Mouse (Mus musculus): Measurements from ENCODE around the gene Zfp740. TPM values are rescaled to one million over a fixed set of nuclear protein-coding genes. Genes with fewer than 3 reads are reported as not detected.

Zfp740 gene
- polyA plus RNA-seq, 1 experiment from 2014 or later, result 67.0 TPM

DNA sequence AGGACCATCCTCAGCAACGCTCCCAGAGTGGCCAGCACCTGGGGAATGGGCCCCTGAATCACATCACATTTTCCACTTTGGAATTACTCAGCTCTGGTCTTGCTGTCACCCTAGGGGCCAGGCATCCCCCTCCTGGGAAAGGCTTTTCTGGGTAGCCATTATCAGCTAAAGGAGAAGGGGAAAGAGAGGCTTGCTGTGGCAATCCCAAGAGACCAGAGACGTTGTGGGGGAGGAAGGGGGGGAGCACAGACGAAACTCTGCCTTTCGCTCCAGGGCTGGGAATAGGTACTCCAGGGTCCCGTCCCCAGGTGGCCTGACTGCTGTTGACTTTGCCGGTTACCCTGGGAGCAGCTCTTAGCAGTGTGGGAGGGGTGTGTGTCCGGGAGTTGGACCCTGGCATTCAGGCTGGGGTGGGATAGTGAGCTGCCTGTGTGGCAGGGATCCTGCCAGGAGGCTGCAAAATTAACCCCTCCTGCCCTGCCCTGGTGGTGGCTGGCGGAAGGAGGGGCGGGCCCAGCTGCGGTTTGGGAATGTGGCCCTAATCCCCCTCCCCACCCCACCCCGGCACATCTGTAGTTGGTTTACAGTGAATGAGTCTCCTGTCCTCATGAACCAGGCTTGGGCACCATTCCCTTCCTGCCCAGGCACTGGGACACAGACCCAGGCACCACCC lies 55.7 kb downstream of the Zfp740 start:
- H3K4me3 ChIP-seq (ENCODE audit: low read length), result 0 out of 2 replicates have a peak overlapping the region, but pooled peaks have one; percentile 1

DNA sequence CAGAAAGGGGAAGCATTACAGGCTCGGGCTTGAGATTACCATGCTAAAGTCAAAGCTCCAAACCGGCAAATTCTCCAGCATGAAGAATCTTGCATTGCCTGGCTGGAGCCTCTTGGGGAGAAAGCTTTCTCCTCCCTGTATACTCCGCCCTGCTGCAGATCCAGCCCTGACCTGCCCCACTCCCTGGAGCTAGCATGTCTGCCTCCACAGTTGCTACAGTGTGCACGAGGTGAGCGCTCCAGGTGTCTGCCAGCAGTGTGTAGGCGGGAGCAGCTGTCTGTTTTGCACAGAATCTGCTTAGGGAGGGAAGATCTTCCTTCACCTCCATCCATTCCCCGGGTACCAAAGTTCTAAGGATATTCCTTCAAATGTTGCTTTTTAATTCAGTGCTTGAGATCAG lies 59.5 kb downstream of the Zfp740 start:
- Histone ChIP-seq H3K9ac (ENCODE audit: low read length) (no peak overlapping the region), H3K9me3 (ENCODE audit: control insufficient read depth, low read length) (no peaks in the 10 kb centered on the region), H3K4me1 (replicated peaks; ENCODE audit: control insufficient read depth, insufficient read depth, low read length) (peaks cover 21% of the 10 kb centered on the region), H3K36me3 (ENCODE audit: control insufficient read depth, insufficient read depth, low read length) (no peaks in the 10 kb centered on the region), H3K4me3 (ENCODE audit: low read length) (no peak overlapping the region), H3K4me2 (ENCODE audit: low read depth, low read length) (no peak overlapping the region), H3K27me3 (ENCODE audit: control insufficient read depth, insufficient read depth, low read depth, low read length) (no peaks in the 10 kb centered on the region), H3K27ac (ENCODE audit: low read length) (no peak overlapping the region)
- 46% methylated on average over 7 of the region's 7 CpGs for WGBS
- no peak for ATAC-seq (ENCODE audit: low read depth)

More for the DNA sequence above, 55.7 kb downstream of the Zfp740 start:
- Histone ChIP-seq H3K4me1 (replicated peaks; ENCODE audit: control insufficient read depth, insufficient read depth, low read length) (peaks cover 38% of the 10 kb centered on the region), H3K9me3 (ENCODE audit: control insufficient read depth, low read length) (no peaks in the 10 kb centered on the region), H3K27ac (ENCODE audit: low read length) (peak overlapping the region; percentile 91), H3K27me3 (ENCODE audit: control insufficient read depth, insufficient read depth, low read depth, low read length) (no peaks in the 10 kb centered on the region), H3K4me2 (ENCODE audit: low read depth, low read length) (peak overlapping the region; percentile 74; the same call in 1 of the 2 replicates), H3K36me3 (ENCODE audit: control insufficient read depth, insufficient read depth, low read length) (no peaks in the 10 kb centered on the region), H3K9ac (ENCODE audit: low read length) (peak overlapping the region; percentile 47; the same call in 1 of the 2 replicates)
- ATAC-seq (ENCODE audit: low read depth), result peak; percentile 26
- 25% methylated on average over 11 of the region's 11 CpGs for WGBS

DNA sequence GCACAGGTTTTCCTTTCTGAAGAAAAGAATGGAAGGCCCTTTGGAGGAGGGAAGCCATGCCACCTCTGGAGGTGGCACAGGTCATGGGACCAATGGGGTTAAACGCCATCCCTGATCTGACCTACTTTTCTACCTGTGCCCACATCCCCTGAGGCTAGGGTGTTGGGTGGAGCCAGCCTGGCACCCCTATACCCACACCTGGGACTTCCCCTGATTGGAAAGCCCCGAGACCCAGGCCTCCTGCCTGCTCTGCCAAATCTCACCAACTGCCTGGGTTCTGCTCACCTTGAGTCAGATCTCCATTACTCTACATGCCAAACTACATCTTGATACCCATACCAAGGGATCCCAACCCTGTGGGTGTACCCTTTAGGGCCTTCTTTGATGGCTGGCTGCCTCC lies 60.0 kb downstream of the Zfp740 start:
- no peak overlapping the region for H3K4me3 ChIP-seq (ENCODE audit: low read length)
- ATAC-seq (ENCODE audit: low read depth), result no peak
- no peak overlapping the region for H3K27ac ChIP-seq (ENCODE audit: low read length)
- no peaks in the 10 kb centered on the region for H3K36me3 ChIP-seq (ENCODE audit: control insufficient read depth, insufficient read depth, low read length)
- H3K27me3 ChIP-seq (ENCODE audit: control insufficient read depth, insufficient read depth, low read depth, low read length), result no peaks in the 10 kb centered on the region
- peaks cover 16% of the 10 kb centered on the region for H3K4me1 ChIP-seq (replicated peaks; ENCODE audit: control insufficient read depth, insufficient read depth, low read length)
- H3K9ac ChIP-seq (ENCODE audit: low read length), result no peak overlapping the region
- H3K9me3 ChIP-seq (ENCODE audit: control insufficient read depth, low read length), result no peaks in the 10 kb centered on the region
- WGBS, result 60% methylated on average over 2 of the region's 2 CpGs
- no peak overlapping the region for H3K4me2 ChIP-seq (ENCODE audit: low read depth, low read length)

Other genes starting within 250 kb of the Zfp740 start
- 0.10 and 0.21 TPM in 2 replicates for gene Krt78, start 249.0 kb upstream of the Zfp740 start, polyA plus RNA-seq (2015; fragmentation: Nextera tagmentation; extraction: Ambion mirVana)
- gene Krt8, start 198.8 kb upstream of the Zfp740 start, polyA plus RNA-seq (2015; fragmentation: Nextera tagmentation; extraction: Ambion mirVana), result 402 and 445 TPM in 2 replicates
- gene Krt18, start 175.1 kb upstream of the Zfp740 start, polyA plus RNA-seq (2015; fragmentation: Nextera tagmentation; extraction: Ambion mirVana), result 263 and 293 TPM in 2 replicates
- gene Eif4b, start 129.5 kb upstream of the Zfp740 start, polyA plus RNA-seq (2015; fragmentation: Nextera tagmentation; extraction: Ambion mirVana), result 122 and 123 TPM in 2 replicates
- gene Tns2, start 102.8 kb upstream of the Zfp740 start, polyA plus RNA-seq (2015; fragmentation: Nextera tagmentation; extraction: Ambion mirVana), result 68.5 and 72.8 TPM in 2 replicates
- gene Spryd3, start 67.0 kb upstream of the Zfp740 start, polyA plus RNA-seq (2015; fragmentation: Nextera tagmentation; extraction: Ambion mirVana), result 21.2 and 22.7 TPM in 2 replicates
- gene Igfbp6, start 58.9 kb upstream of the Zfp740 start, polyA plus RNA-seq (2015; fragmentation: Nextera tagmentation; extraction: Ambion mirVana), result 25.8 and 34.5 TPM in 2 replicates
- 0.30 and 0.50 TPM in 2 replicates for gene Soat2, start 52.7 kb upstream of the Zfp740 start, polyA plus RNA-seq (2015; fragmentation: Nextera tagmentation; extraction: Ambion mirVana)
- 69.5 and 70.6 TPM in 2 replicates for gene Csad, start 1.5 kb downstream of the Zfp740 start, polyA plus RNA-seq (2015; fragmentation: Nextera tagmentation; extraction: Ambion mirVana)
- gene Itgb7, start 28.7 kb downstream of the Zfp740 start, polyA plus RNA-seq (2015; fragmentation: Nextera tagmentation; extraction: Ambion mirVana), result 3.0 and 3.9 TPM in 2 replicates
- gene Rarg, start 54.3 kb downstream of the Zfp740 start, polyA plus RNA-seq (2015; fragmentation: Nextera tagmentation; extraction: Ambion mirVana), result 46.7 and 46.9 TPM in 2 replicates
- gene Gm9918, start 67.3 kb downstream of the Zfp740 start, polyA plus RNA-seq (2015; fragmentation: Nextera tagmentation; extraction: Ambion mirVana), result 0.34 and 0.57 TPM in 2 replicates
- gene Mfsd5, start 76.2 kb downstream of the Zfp740 start, polyA plus RNA-seq (2015; fragmentation: Nextera tagmentation; extraction: Ambion mirVana), result 58.3 and 61.1 TPM in 2 replicates
- 27.3 and 30.6 TPM in 2 replicates for gene Espl1, start 93.0 kb downstream of the Zfp740 start, polyA plus RNA-seq (2015; fragmentation: Nextera tagmentation; extraction: Ambion mirVana)
- gene Pfdn5, start 122.9 kb downstream of the Zfp740 start, polyA plus RNA-seq (2015; fragmentation: Nextera tagmentation; extraction: Ambion mirVana), result 390 and 403 TPM in 2 replicates
- 98.3 and 101 TPM in 2 replicates for gene Myg1, start 128.5 kb downstream of the Zfp740 start, polyA plus RNA-seq (2015; fragmentation: Nextera tagmentation; extraction: Ambion mirVana)
- gene Aaas, start 147.5 kb downstream of the Zfp740 start, polyA plus RNA-seq (2015; fragmentation: Nextera tagmentation; extraction: Ambion mirVana), result 73.5 and 80.3 TPM in 2 replicates
- gene Sp7, start 163.9 kb downstream of the Zfp740 start, polyA plus RNA-seq (2015; fragmentation: Nextera tagmentation; extraction: Ambion mirVana), result 0.25 and 1.6 TPM in 2 replicates
- 10.8 and 11.2 TPM in 2 replicates for gene Sp1, start 202.9 kb downstream of the Zfp740 start, polyA plus RNA-seq (2015; fragmentation: Nextera tagmentation; extraction: Ambion mirVana)
- gene Amhr2, start 242.1 kb downstream of the Zfp740 start, polyA plus RNA-seq (2015; fragmentation: Nextera tagmentation; extraction: Ambion mirVana), result 1.5 TPM in 2 replicates

All from lung, embryonic 16.5 days (tissue).